Mouse (Mus musculus): ENCODE measurements around the gene Vps53. TPM values are rescaled to one million over a fixed set of nuclear protein-coding genes. Genes with fewer than 3 reads are reported as not detected.

Gene Vps53
- polyA plus RNA-seq, 1 experiment from 2014 or later = 52.8 TPM

DNA sequence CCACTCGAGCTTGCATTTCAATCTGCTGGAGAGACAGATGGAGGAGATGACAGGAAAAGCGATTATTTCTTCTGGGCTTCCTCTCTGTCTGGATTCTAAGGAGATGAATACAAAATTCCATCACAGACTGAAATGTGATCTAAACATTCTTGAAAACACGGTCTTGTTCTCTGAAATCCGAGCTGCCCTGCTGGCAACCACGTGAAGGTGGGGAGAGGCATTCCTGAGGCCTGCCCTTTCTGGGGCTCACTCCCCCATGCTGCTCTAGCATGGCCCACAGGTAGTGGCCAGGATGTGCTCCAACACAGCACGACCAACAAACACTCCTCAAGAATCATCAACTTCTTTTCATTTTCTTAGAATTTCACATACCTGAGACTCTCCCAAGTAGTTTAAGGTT, 19.2 kb downstream of the Vps53 start:
- Histone ChIP-seq H3K4me3 (no peak overlapping the region), H3K36me3 (peaks cover 45% of the 10 kb centered on the region), H3K9me3 (no peaks in the 10 kb centered on the region), H3K4me2 (replicated peaks) (no peak overlapping the region), H3K27ac (replicated peaks) (no peak overlapping the region), H3K4me1 (no peaks in the 10 kb centered on the region), H3K27me3 (no peaks in the 10 kb centered on the region), H3K9ac (replicated peaks) (no peak overlapping the region)
- no peak for ATAC-seq (ENCODE audit: low FRiP score, low read depth)
- WGBS = 70% methylated on average over 6 of the region's 6 CpGs

GRCm38 (mm10) chr11:76158375-76158774, 21.1 kb downstream of the Vps53 start:
- 96% methylated on average over 2 of the region's 2 CpGs for WGBS
- Histone ChIP-seq H3K4me3 (no peak overlapping the region), H3K4me2 (replicated peaks) (no peak overlapping the region), H3K27me3 (no peaks in the 10 kb centered on the region), H3K4me1 (no peaks in the 10 kb centered on the region), H3K36me3 (peaks cover 50% of the 10 kb centered on the region), H3K9me3 (no peaks in the 10 kb centered on the region), H3K27ac (replicated peaks) (no peak overlapping the region), H3K9ac (replicated peaks) (no peak overlapping the region)
- ATAC-seq (ENCODE audit: low FRiP score, low read depth) = no peak

- no peaks in the 10 kb centered on the region for H3K9me3 ChIP-seq
- no peak overlapping the region for H3K27ac ChIP-seq (replicated peaks)
- H3K4me2 ChIP-seq (replicated peaks) = no peak overlapping the region
- no peaks in the 10 kb centered on the region for H3K4me1 ChIP-seq
- no peak for ATAC-seq (ENCODE audit: low FRiP score, low read depth)
- H3K36me3 ChIP-seq = peaks cover 29% of the 10 kb centered on the region; the same call in 1 of the 2 replicates
- H3K9ac ChIP-seq (replicated peaks) = no peak overlapping the region
- H3K4me3 ChIP-seq = no peak overlapping the region
- H3K27me3 ChIP-seq = no peaks in the 10 kb centered on the region
- 96% methylated on average over 2 of the region's 2 CpGs for WGBS
These were observed 24.6 kb downstream of the Vps53 start for GRCm38 (mm10) chr11:76154861-76155260.

DNA sequence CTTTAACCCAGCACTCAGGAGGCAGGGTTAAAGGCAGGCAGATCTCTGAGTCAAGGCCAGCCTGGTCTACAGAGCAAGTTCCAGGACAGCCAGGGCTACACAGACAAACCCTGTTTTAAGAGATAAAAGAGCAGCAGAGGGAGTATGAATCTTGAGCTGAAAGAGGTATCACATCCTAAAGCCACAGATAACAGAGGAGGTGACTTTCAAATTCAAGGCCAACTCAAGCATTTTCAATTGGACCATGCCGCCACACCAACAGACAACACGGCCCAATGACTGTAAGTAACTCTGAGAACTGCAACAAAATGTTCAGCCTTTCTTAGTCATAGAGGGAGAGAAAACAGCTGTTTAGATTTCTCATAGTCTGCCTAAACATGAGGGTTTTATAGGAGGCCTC, 25.2 kb downstream of the Vps53 start:
- no peaks in the 10 kb centered on the region for H3K9me3 ChIP-seq
- H3K36me3 ChIP-seq = peaks cover 22% of the 10 kb centered on the region; the same call in 1 of the 2 replicates
- 89% methylated on average over 2 of the region's 2 CpGs for whole genome bisulfite sequencing
- no peak overlapping the region for H3K27ac ChIP-seq (replicated peaks)
- H3K4me2 ChIP-seq (replicated peaks) = no peak overlapping the region
- no peak for ATAC-seq (ENCODE audit: low FRiP score, low read depth)
- no peaks in the 10 kb centered on the region for H3K27me3 ChIP-seq
- H3K4me3 ChIP-seq = no peak overlapping the region
- H3K4me1 ChIP-seq = no peaks in the 10 kb centered on the region
- H3K9ac ChIP-seq (replicated peaks) = no peak overlapping the region

- no peaks in the 10 kb centered on the region for H3K27me3 ChIP-seq
- H3K27ac ChIP-seq (replicated peaks) = no peak overlapping the region
- ATAC-seq (ENCODE audit: low FRiP score, low read depth) = no peak
- no peaks in the 10 kb centered on the region for H3K9me3 ChIP-seq
- H3K4me2 ChIP-seq (replicated peaks) = no peak overlapping the region
- no peak overlapping the region for H3K4me3 ChIP-seq
- no peak overlapping the region for H3K9ac ChIP-seq (replicated peaks)
- peaks cover 20% of the 10 kb centered on the region; the same call in 1 of the 2 replicates for H3K36me3 ChIP-seq
- 86% methylated on average over 5 of the region's 5 CpGs for WGBS
- peaks cover 5% of the 10 kb centered on the region; the same call in 1 of the 2 replicates for H3K4me1 ChIP-seq
These were observed 26.1 kb downstream of the Vps53 start for GRCm38 (mm10) chr11:76153236-76153951.

GRCm38 (mm10) chr11:76150980-76151379, 28.5 kb downstream of the Vps53 start:
- H3K4me2 ChIP-seq (replicated peaks) = no peak overlapping the region
- no peak overlapping the region for H3K4me3 ChIP-seq
- 88% methylated on average over 4 of the region's 4 CpGs for WGBS
- 0 out of 2 replicates have a peak, but pooled peaks cover 11% of the 10 kb centered on the region for H3K36me3 ChIP-seq
- H3K9ac ChIP-seq (replicated peaks) = no peak overlapping the region
- no peaks in the 10 kb centered on the region for H3K27me3 ChIP-seq
- no peaks in the 10 kb centered on the region for H3K9me3 ChIP-seq
- H3K27ac ChIP-seq (replicated peaks) = no peak overlapping the region
- no peak for ATAC-seq (ENCODE audit: low FRiP score, low read depth)
- peaks cover 11% of the 10 kb centered on the region for H3K4me1 ChIP-seq

GRCm38 (mm10) chr11:76148055-76149008, 31.1 kb downstream of the Vps53 start:
- no peaks in the 10 kb centered on the region for H3K9me3 ChIP-seq
- H3K27me3 ChIP-seq = no peaks in the 10 kb centered on the region
- ATAC-seq (ENCODE audit: low FRiP score, low read depth) = no peak
- H3K4me3 ChIP-seq = no peak overlapping the region
- WGBS = 80% methylated on average over 8 of the region's 8 CpGs
- 0 out of 2 replicates have a peak, but pooled peaks cover 4% of the 10 kb centered on the region for H3K36me3 ChIP-seq
- no peak overlapping the region for H3K27ac ChIP-seq (replicated peaks)
- H3K4me1 ChIP-seq = peaks cover 11% of the 10 kb centered on the region
- no peak overlapping the region for H3K9ac ChIP-seq (replicated peaks)
- H3K4me2 ChIP-seq (replicated peaks) = no peak overlapping the region

DNA sequence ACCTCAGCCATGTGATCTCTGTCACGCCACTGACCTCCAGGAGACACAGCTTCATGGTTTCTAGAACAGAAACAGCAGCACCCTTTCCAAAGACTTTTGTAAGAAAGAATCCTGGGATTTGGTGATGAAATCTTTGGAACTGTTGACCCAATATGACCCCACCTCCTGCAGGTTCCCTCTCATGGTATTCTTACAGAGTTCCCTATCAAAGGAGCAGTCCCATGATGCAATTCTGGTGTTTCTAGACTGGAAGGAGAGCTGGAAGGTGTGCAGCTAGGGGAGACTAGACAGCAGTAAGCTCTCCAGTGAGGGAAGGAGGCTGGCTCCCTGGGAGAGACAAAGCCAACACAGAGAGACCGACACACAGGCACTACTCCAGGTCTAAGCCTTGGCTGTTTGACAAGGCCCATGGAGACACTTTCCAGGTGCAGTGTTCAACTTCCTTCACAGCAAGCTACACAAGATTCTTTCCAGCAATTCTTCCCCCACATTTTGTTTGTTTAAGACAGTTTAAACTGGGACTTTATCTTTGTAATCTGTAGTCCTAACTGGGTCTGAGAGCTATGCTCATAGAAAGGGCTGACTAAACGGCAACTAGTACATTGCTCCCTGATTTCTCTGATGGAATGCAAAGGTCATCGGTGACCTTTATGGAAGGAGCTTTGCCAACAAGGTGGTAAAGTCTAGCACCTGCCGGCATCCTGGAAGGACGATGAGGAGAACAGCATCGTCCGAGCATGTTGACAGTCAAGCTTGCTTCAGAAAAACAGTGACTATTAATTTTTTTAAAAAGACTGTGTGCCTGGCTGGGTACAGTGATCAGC, 33.0 kb downstream of the Vps53 start:
- H3K36me3 ChIP-seq = 0 out of 2 replicates have a peak, but pooled peaks cover 6% of the 10 kb centered on the region
- H3K4me1 ChIP-seq = peaks cover 11% of the 10 kb centered on the region
- WGBS = 86% methylated on average over 8 of the region's 8 CpGs
- no peak overlapping the region for H3K4me3 ChIP-seq
- no peak overlapping the region for H3K9ac ChIP-seq (replicated peaks)
- H3K27ac ChIP-seq (replicated peaks) = no peak overlapping the region
- no peak for ATAC-seq (ENCODE audit: low FRiP score, low read depth)
- H3K9me3 ChIP-seq = no peaks in the 10 kb centered on the region
- H3K4me2 ChIP-seq (replicated peaks) = no peak overlapping the region
- H3K27me3 ChIP-seq = no peaks in the 10 kb centered on the region

GRCm38 (mm10) chr11:76145169-76145568, 34.3 kb downstream of the Vps53 start:
- H3K27ac ChIP-seq (replicated peaks) = no peak overlapping the region
- 0 out of 2 replicates have a peak, but pooled peaks cover 7% of the 10 kb centered on the region for H3K36me3 ChIP-seq
- H3K4me1 ChIP-seq = peaks cover 11% of the 10 kb centered on the region
- 95% methylated on average over 1 of the region's 1 CpGs for WGBS
- no peak for ATAC-seq (ENCODE audit: low FRiP score, low read depth)
- H3K4me3 ChIP-seq = no peak overlapping the region
- H3K9ac ChIP-seq (replicated peaks) = no peak overlapping the region
- H3K4me2 ChIP-seq (replicated peaks) = no peak overlapping the region
- H3K27me3 ChIP-seq = no peaks in the 10 kb centered on the region
- no peaks in the 10 kb centered on the region for H3K9me3 ChIP-seq

DNA sequence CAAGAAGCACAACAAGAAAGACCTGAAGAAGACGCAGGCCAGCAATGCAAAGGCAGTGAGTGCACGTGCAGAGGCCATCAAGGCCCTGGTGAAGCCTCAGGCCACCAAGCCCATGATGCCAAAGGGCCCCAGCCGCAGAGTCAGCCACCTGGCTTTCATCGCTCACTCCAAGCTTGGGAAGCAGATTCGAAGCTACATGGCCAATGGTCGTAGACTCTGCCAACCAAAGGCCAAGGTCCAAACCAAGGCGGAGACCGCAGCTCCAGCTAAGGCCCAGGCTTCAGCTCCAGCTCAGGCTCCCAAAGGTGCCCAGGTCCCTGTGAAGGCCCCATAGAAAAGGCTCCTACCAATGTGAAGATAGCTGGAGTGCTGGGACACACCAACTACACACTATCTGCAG, 35.1 kb downstream of the Vps53 start:
- Histone ChIP-seq H3K27ac (replicated peaks) (no peak overlapping the region), H3K4me2 (replicated peaks) (no peak overlapping the region), H3K27me3 (no peaks in the 10 kb centered on the region), H3K9ac (replicated peaks) (no peak overlapping the region), H3K9me3 (no peaks in the 10 kb centered on the region), H3K36me3 (0 out of 2 replicates have a peak, but pooled peaks cover 7% of the 10 kb centered on the region), H3K4me1 (peaks cover 11% of the 10 kb centered on the region), H3K4me3 (no peak overlapping the region)
- no peak for ATAC-seq (ENCODE audit: low FRiP score, low read depth)
- WGBS = 95% methylated on average over 8 of the region's 8 CpGs

DNA sequence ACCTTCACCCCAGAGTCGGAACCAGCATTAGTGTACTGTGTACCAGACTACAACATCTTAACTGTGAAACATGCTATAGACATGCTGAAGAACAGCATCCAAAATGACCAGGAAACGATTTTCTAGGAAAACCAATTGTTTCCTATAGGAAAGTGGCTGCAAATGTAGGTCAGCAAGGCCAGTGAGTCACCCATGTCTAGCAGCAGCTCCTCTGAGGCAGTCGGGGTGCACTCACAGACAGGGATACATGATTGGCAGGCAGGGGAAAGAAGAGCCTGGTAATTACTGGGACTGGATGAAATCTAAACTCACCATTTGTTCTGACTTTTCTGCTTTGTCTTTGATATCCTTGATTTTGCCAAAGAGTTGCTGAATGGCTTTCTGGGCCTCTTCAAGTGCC, 41.5 kb downstream of the Vps53 start:
- Histone ChIP-seq H3K27me3 (no peaks in the 10 kb centered on the region), H3K9me3 (no peaks in the 10 kb centered on the region), H3K4me2 (replicated peaks) (no peak overlapping the region), H3K36me3 (peaks cover 50% of the 10 kb centered on the region), H3K27ac (replicated peaks) (no peak overlapping the region), H3K4me3 (no peak overlapping the region), H3K9ac (replicated peaks) (no peak overlapping the region), H3K4me1 (no peaks in the 10 kb centered on the region)
- ATAC-seq (ENCODE audit: low FRiP score, low read depth) = no peak
- WGBS = 85% methylated on average over 3 of the region's 3 CpGs
